Mouse (Mus musculus) ES-E14 (cell line): ENCODE measurements around the gene Kmt5c.

Experiments
- CHD2 ChIP-seq: IDR thresholded peaks from 2 replicates; pipeline ENCODE4 v1.6.1; 2014; ENCODE audit warnings: mild to moderate bottlenecking, low read depth, low read length, inconsistent platforms
- HCFC1 ChIP-seq: IDR thresholded peaks from 2 replicates; pipeline ENCODE4 v1.6.1; 2012; ENCODE audit warnings: low read length, inconsistent platforms, borderline replicate concordance; ENCODE audit not compliant: insufficient read depth
- MAFK ChIP-seq: IDR thresholded peaks from 2 replicates; pipeline ENCODE4 v1.6.1; 2014; ENCODE audit warnings: mild to moderate bottlenecking, low read depth, low read length, inconsistent platforms; ENCODE audit not compliant: insufficient read depth
- ZC3H11A ChIP-seq: IDR thresholded peaks from 2 replicates; pipeline ENCODE4 v1.6.1; 2012; ENCODE audit warnings: low read depth, mild to moderate bottlenecking, inconsistent platforms, low read length, borderline replicate concordance
- ZNF384 ChIP-seq: IDR thresholded peaks from 2 replicates; pipeline ENCODE4 v1.6.1; 2012; ENCODE audit warnings: low read depth, low read length, inconsistent platforms

- TF ChIP-seq MAFK (no peak), CHD2 (no peak), ZC3H11A (no peak), HCFC1 (no peak), ZNF384 (no peak)
Measured at GRCm38 (mm10) chr7:4712594-4712993, 27.3 kb upstream of the Kmt5c start.
